Mouse (Mus musculus) C2C12 (cell line): ENCODE measurements around the gene Fbxl14. TPM values are rescaled to one million over a fixed set of nuclear protein-coding genes. Genes with fewer than 3 reads are reported as not detected.

Source experiments
- H3K27me3 ChIP-seq: one replicate; pipeline ENCODE4 v1.6.1; 2011; ENCODE audit not compliant: control insufficient read depth, insufficient read depth, insufficient read length
- H3K36me3 ChIP-seq: one replicate; pipeline ENCODE4 v1.6.1; 2011; ENCODE audit not compliant: control insufficient read depth, insufficient read depth
- H3K4me3 ChIP-seq: one replicate; pipeline ENCODE4 v1.5.1; 2011; ENCODE audit warnings: mild to moderate bottlenecking, control low read depth; ENCODE audit not compliant: poor library complexity, insufficient read depth, severe bottlenecking
- H3K79me2 ChIP-seq: one replicate; pipeline ENCODE4 v1.6.1; 2011; ENCODE audit not compliant: control insufficient read depth, insufficient read depth
- H3K79me3 ChIP-seq: one replicate; pipeline ENCODE4 v1.6.1; 2011; ENCODE audit warnings: low read depth, control low read depth
- H3ac ChIP-seq: one replicate; pipeline ENCODE3; 2011; ENCODE audit warnings: low read depth; ENCODE audit not compliant: control insufficient read depth, insufficient read length
- CEBPB ChIP-seq: IDR thresholded peaks from one replicate; pipeline ENCODE4 v1.6.1; 2011; ENCODE audit warnings: low read depth, mild to moderate bottlenecking, control low read depth, moderate library complexity
- CTCF ChIP-seq: IDR thresholded peaks from one replicate; pipeline ENCODE4 v1.5.1; 2011; ENCODE audit not compliant: control insufficient read depth, insufficient read depth, insufficient read length
- FOSL1 ChIP-seq: IDR thresholded peaks from one replicate; pipeline ENCODE4 v1.8.0; 2011; ENCODE audit warnings: mild to moderate bottlenecking, low read length; ENCODE audit not compliant: poor library complexity, insufficient read depth, severe bottlenecking
- MAX ChIP-seq: IDR thresholded peaks from one replicate; pipeline ENCODE4 v1.6.1; 2011; ENCODE audit warnings: mild to moderate bottlenecking, control low read depth
- MYOD1 ChIP-seq: IDR thresholded peaks from one replicate; pipeline ENCODE4 v1.6.1; 2011; ENCODE audit warnings: low read depth; ENCODE audit not compliant: control insufficient read depth, insufficient read length
- MYOG ChIP-seq: IDR thresholded peaks from one replicate; pipeline ENCODE4 v1.6.1; 2011; ENCODE audit not compliant: control insufficient read depth, insufficient read length; ENCODE audit errors: extremely low read depth
- USF1 ChIP-seq: IDR thresholded peaks from one replicate; pipeline ENCODE4 v1.6.1; 2011; ENCODE audit warnings: low read depth, mild to moderate bottlenecking, control low read depth, moderate library complexity
- polyA plus RNA-seq: library from polyadenylated mRNA; unstranded; fragments of >200 nt; fragmentation: generic; extraction: Trizol; gene quantifications from one replicate; pipeline ENCODE4 v1.2.1, GENCODE M21; 2012; ENCODE audit warnings: missing spikeins

Fbxl14 gene
- polyA plus RNA-seq, 1 experiment = 22.7 TPM

DNA sequence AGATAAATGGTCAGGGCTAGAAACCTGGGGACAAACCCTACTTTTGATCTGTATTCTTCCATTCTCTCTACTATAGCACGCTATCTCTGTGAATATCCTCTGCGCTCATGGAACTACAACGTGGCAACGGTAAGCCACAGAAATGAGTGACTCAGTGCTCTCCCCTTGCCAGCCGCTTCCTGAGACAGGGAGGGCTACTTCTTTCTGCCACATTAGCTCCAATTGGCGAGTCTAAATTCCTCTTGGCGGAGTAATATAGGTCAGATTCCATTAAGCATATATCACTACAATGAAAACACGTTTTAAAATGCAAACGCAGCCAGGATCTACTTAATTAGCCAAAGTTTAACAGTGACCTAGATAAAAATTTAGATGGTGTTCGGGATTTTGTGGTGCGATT lies 33.2 kb downstream of the Fbxl14 start:
- Histone ChIP-seq H3ac (no peak overlapping the region), H3K27me3 (no peaks in the 10 kb centered on the region), H3K4me3 (no peak overlapping the region), H3K36me3 (no peaks in the 10 kb centered on the region), H3K79me3 (no peaks in the 10 kb centered on the region), H3K79me2 (no peaks in the 10 kb centered on the region)
- TF ChIP-seq MYOD1 (no peak), MYOG (no peak), FOSL1 (no peak), USF1 (no peak), CEBPB (no peak), CTCF (no peak), MAX (no peak)

DNA sequence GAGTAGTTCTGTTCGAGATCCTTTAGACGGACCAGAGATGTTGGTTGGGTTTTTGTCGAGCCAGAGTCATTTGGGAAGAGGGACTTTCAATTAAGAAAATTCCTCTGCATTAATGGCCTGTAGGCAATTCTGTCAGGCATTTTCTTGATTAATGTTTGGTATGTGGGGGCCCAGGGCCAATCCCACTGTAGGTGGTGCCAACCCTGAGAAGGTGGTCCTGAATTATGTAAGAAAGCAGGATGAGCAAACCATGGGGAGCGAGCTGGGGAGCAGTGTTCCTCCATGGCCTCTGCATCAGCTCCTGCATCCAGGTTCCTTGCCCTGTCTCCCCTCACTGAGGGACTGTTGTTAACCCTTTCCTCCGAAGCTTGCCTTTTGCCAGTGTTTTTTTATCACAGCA lies 34.0 kb downstream of the Fbxl14 start:
- Histone ChIP-seq H3K36me3 (no peaks in the 10 kb centered on the region), H3K4me3 (no peak overlapping the region), H3ac (no peak overlapping the region), H3K79me3 (no peaks in the 10 kb centered on the region), H3K27me3 (no peaks in the 10 kb centered on the region), H3K79me2 (no peaks in the 10 kb centered on the region)
- no peak for TF ChIP-seq FOSL1
- no peak for TF ChIP-seq CTCF
- TF ChIP-seq USF1 = no peak

DNA sequence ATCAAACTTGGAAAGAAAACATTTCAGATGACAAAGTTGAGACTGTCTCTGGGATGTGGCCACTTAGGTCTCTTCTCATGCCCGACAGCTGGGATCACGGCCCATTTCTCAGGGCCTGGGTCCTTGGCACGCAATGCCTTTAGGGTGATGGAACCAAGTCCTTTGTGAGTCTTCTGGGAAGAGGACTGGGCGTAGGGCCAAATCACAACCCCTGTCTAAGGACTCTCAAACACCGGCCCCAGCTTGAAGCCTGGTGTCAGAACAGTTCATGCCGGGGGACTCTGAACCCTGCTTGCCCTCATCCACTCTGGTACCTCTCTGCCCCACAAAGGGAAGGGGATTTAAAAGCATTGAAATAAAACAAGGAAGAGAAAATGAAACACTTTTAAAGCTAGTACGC lies 34.6 kb downstream of the Fbxl14 start:
- H3ac ChIP-seq = no peak overlapping the region
- no peaks in the 10 kb centered on the region for H3K36me3 ChIP-seq
- no peaks in the 10 kb centered on the region for H3K79me3 ChIP-seq
- no peaks in the 10 kb centered on the region for H3K27me3 ChIP-seq
- no peak overlapping the region for H3K4me3 ChIP-seq
- H3K79me2 ChIP-seq = no peaks in the 10 kb centered on the region
- TF ChIP-seq MYOD1 = no peak

DNA sequence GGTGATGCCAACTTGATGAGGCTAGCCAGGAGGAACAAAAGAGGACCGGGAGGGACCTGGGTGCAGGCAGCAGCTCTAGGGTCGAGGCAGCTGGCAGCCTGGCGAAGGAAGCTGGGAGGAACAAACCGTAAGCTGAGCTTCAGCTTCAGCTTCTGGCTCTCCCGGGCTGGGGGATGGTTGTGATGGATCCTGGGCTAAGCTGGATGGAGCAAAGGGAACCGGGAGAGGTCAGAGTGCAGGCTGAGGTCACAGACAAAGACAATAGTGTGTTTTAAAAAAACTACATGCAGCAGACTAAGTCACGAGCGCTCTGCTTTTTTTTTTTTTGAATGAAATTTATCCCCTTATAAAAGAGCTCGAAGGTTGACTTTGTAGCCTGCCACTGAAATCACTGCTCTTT lies 41.3 kb downstream of the Fbxl14 start:
- no peak overlapping the region for H3ac ChIP-seq
- no peak for TF ChIP-seq MAX
- no peak for TF ChIP-seq MYOG
- no peak for TF ChIP-seq FOSL1
- no peak overlapping the region for H3K4me3 ChIP-seq
- no peaks in the 10 kb centered on the region for H3K79me2 ChIP-seq
- no peaks in the 10 kb centered on the region for H3K27me3 ChIP-seq
- H3K79me3 ChIP-seq = no peaks in the 10 kb centered on the region
- no peaks in the 10 kb centered on the region for H3K36me3 ChIP-seq

DNA sequence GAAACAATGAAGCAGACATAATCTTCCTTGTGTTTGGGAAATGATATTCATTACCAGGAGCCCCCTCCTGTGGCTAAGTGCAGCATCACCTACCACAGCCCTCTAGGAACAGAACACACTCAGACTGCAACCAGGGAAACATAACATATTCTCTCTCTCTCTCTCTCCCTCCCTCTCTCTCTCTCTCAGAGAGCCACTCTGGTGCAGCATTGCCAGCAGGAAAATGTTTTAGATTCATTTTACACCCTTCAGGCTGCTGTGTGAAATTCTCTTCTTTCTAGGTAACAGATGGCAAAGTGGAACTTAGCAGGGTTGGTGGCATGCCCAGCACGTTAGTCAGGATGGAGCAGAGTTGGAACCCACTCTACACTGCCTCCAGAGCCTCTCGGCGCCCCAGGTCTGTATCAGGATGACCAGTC lies 42.0 kb downstream of the Fbxl14 start:
- Histone ChIP-seq H3K27me3 (no peaks in the 10 kb centered on the region), H3K36me3 (no peaks in the 10 kb centered on the region), H3ac (no peak overlapping the region), H3K4me3 (no peak overlapping the region), H3K79me2 (no peaks in the 10 kb centered on the region), H3K79me3 (no peaks in the 10 kb centered on the region)
- TF ChIP-seq MAX = no peak
- no peak for TF ChIP-seq MYOD1
- no peak for TF ChIP-seq USF1
- TF ChIP-seq CEBPB = no peak
- no peak for TF ChIP-seq CTCF
- no peak for TF ChIP-seq FOSL1
- TF ChIP-seq MYOG = no peak

DNA sequence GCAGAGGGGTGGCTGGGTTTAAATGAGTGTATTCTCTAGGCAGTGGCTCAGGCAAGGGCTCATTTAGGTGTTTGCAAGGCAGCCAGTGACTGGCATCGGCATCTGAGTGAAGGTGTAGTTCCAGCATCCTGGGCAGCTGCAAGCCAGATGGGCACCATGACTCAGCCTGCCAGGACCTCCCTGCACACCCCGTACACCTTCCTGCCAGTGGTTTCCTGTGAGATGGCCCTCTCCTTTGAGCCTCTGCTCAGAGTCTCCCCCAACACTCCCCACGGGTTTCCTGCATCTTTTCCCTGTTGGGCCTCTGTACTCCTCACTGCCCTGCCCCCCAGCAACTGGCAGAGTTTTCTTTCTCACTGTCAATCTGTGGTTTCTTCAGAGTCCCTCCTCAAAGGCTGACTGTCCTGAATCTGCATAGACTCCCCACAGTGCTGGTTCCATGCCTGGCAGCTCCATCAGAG lies 42.5 kb downstream of the Fbxl14 start:
- Histone ChIP-seq H3ac (no peak overlapping the region), H3K36me3 (no peaks in the 10 kb centered on the region), H3K79me3 (no peaks in the 10 kb centered on the region), H3K27me3 (no peaks in the 10 kb centered on the region), H3K4me3 (no peak overlapping the region), H3K79me2 (no peaks in the 10 kb centered on the region)
- TF ChIP-seq CEBPB = no peak
- no peak for TF ChIP-seq MAX
- peak; percentile 53 for TF ChIP-seq MYOD1

DNA sequence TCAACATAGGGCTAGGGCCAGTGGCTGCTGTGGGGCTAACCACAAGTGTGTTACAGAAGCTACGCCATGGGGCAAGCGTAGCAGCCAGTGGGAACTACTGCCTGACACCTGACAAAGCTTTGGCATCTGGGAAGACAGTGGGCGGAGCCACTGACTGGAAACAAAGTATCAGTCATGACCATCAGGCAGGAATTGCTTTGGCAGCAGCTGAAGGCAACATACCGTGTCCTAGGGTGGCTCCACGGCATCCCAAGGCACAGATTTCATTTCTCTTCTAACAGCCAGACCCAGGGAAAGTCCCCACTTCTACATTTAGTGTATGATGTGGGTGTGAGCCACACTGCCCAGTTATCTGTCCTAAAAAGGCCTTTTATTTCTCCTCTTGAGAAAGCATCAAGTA lies 47.0 kb downstream of the Fbxl14 start:
- H3K4me3 ChIP-seq = no peak overlapping the region
- TF ChIP-seq MYOG (no peak), CEBPB (no peak), CTCF (no peak), MYOD1 (no peak), USF1 (no peak), MAX (no peak), FOSL1 (no peak)

More for the DNA sequence above, 47.0 kb downstream of the Fbxl14 start:
- Histone ChIP-seq H3ac (no peak overlapping the region), H3K36me3 (no peaks in the 10 kb centered on the region), H3K27me3 (no peaks in the 10 kb centered on the region), H3K79me2 (no peaks in the 10 kb centered on the region), H3K79me3 (no peaks in the 10 kb centered on the region)
